In genomic region chr2:117901311-117901710, GRCm38 (mm10) we compare ENCODE assay signal across 25 mouse cellular contexts.
DNase-seq lines count a peak whose midpoint lies in the region; ATAC-seq and TF ChIP-seq lines count a peak whose summit lies in the region.
"Had no signal": no experiment of that assay in that cellular context is flagged by ENCODE, and none has a peak within 500 bp of the region (broad histone marks: within the 10 kb centered on the region; RNA-seq: fewer than 3 reads in every experiment).

No protein-coding gene starts in this region.

- no peak for TF ChIP-seq POLR2A in embryonic fibroblast, embryonic 13.5 days (IDR thresholded peaks at IDR 0.05; ENCODE audit: low read depth, low read length)

- no peak overlapping the region for H3K9ac ChIP-seq in embryonic facial prominence, embryonic 11.5 days (replicated peaks; ENCODE audit: low read length)
- H3K9ac ChIP-seq: embryonic facial prominence, embryonic 15.5 days; forebrain, embryonic 13.5 days; hindbrain, embryonic 13.5 days had no signal

- ATAC-seq in embryonic facial prominence, embryonic 11.5 days (replicated peaks; ENCODE audit: insufficient number of reproducible peaks, low FRiP score, low TSS enrichment, low read depth): no peak
- ATAC-seq: activated CD4-positive, CD25-positive, alpha-beta regulatory T cell, adult 4 months; forebrain, embryonic 13.5 days; forebrain, embryonic 16.5 days; hindbrain, postnatal 0 days; intestine, postnatal 0 days had no signal

- H3K4me3 ChIP-seq in embryonic facial prominence, embryonic 11.5 days (ENCODE audit: low read depth, low read length): no peak overlapping the region
- no peak overlapping the region for H3K4me3 ChIP-seq in embryonic facial prominence, embryonic 10.5 days
- H3K4me3 ChIP-seq in embryonic fibroblast, embryonic 13.5 days (ENCODE audit: insufficient read depth, low read length): no peak overlapping the region
- no peak overlapping the region for H3K4me3 ChIP-seq in limb, embryonic 10.5 days
- H3K4me3 ChIP-seq: embryonic facial prominence, embryonic 15.5 days; erythroblast, embryonic 14.5 days; forebrain, embryonic 13.5 days; gastrocnemius, adult 2 months; hindbrain, embryonic 10.5 days; hindbrain, embryonic 13.5 days had no signal

- TF ChIP-seq CTCF in embryonic fibroblast, embryonic 13.5 days (IDR thresholded peaks at IDR 0.05; ENCODE audit: borderline replicate concordance, insufficient read depth, low read length): no peak

- peak; percentile 43 for DNase-seq in embryonic facial prominence, embryonic 11.5 days (ENCODE audit: low spot score)
- DNase-seq in embryonic facial prominence, embryonic 10.5 days (ENCODE audit: low spot score): no peak
- peak; percentile 40 for DNase-seq in limb, embryonic 10.5 days (ENCODE audit: low spot score)
- no peak for DNase-seq in kidney, adult 9 months
- DNase-seq in cerebellum, adult 18-20 months: no peak
- DNase-seq in urinary bladder, adult 18-20 months (ENCODE audit: low spot score in 2 of 2): no peak
- DNase-seq: cerebellum, adult 11-12 months; cerebellum, adult 9-10 months; cerebellum, postnatal 14 days; gastrocnemius, adult 2 months; gastrocnemius, postnatal 14 days; heart, adult 11 months; heart, postnatal 36 days; kidney, adult 2 months had no signal

- H3K4me1 ChIP-seq in embryonic facial prominence, embryonic 11.5 days (ENCODE audit: control insufficient read depth, insufficient read depth, low read length): no peaks in the 10 kb centered on the region
- peaks cover 3% of the 10 kb centered on the region; the same call in 1 of the 2 replicates for H3K4me1 ChIP-seq in embryonic facial prominence, embryonic 10.5 days
- H3K4me1 ChIP-seq in embryonic fibroblast, embryonic 13.5 days (ENCODE audit: control insufficient read depth, insufficient read depth, low read length): peaks cover 5% of the 10 kb centered on the region
- peaks cover 24% of the 10 kb centered on the region for H3K4me1 ChIP-seq in limb, embryonic 10.5 days
- H3K4me1 ChIP-seq: embryonic facial prominence, embryonic 15.5 days; forebrain, embryonic 13.5 days; hindbrain, embryonic 10.5 days; hindbrain, embryonic 13.5 days had no signal

- H3K36me3 ChIP-seq in embryonic facial prominence, embryonic 11.5 days (replicated peaks; ENCODE audit: control insufficient read depth, insufficient read depth, low read depth, low read length): no peaks in the 10 kb centered on the region
- no peaks in the 10 kb centered on the region for H3K36me3 ChIP-seq in embryonic facial prominence, embryonic 10.5 days (replicated peaks)
- H3K36me3 ChIP-seq in limb, embryonic 10.5 days: no peaks in the 10 kb centered on the region
- H3K36me3 ChIP-seq: embryonic facial prominence, embryonic 15.5 days; hindbrain, embryonic 10.5 days; hindbrain, embryonic 13.5 days had no signal

- H3K27me3 ChIP-seq in embryonic facial prominence, embryonic 11.5 days (ENCODE audit: control insufficient read depth, insufficient read depth, low read length): no peaks in the 10 kb centered on the region
- no peaks in the 10 kb centered on the region for H3K27me3 ChIP-seq in embryonic facial prominence, embryonic 10.5 days (replicated peaks; ENCODE audit: low read depth, poor library complexity, severe bottlenecking)
- H3K27me3 ChIP-seq in limb, embryonic 10.5 days (ENCODE audit: low read depth, poor library complexity, severe bottlenecking): no peaks in the 10 kb centered on the region
- H3K27me3 ChIP-seq: embryonic facial prominence, embryonic 15.5 days; forebrain, embryonic 13.5 days; hindbrain, embryonic 13.5 days had no signal

- no peaks in the 10 kb centered on the region for H3K9me3 ChIP-seq in embryonic facial prominence, embryonic 11.5 days (replicated peaks; ENCODE audit: control insufficient read depth, low read length)
- H3K9me3 ChIP-seq in embryonic facial prominence, embryonic 10.5 days: no peaks in the 10 kb centered on the region
- no peaks in the 10 kb centered on the region for H3K9me3 ChIP-seq in limb, embryonic 10.5 days (replicated peaks)
- H3K9me3 ChIP-seq: embryonic facial prominence, embryonic 15.5 days; forebrain, embryonic 13.5 days; hindbrain, embryonic 10.5 days; hindbrain, embryonic 13.5 days had no signal

- no peak overlapping the region for H3K27ac ChIP-seq in embryonic facial prominence, embryonic 11.5 days (replicated peaks; ENCODE audit: low read depth, low read length)
- H3K27ac ChIP-seq in embryonic facial prominence, embryonic 10.5 days (replicated peaks): no peak overlapping the region
- H3K27ac ChIP-seq in embryonic fibroblast, embryonic 13.5 days (ENCODE audit: insufficient read depth, low read length): peak overlapping the region; percentile 84
- H3K27ac ChIP-seq in limb, embryonic 10.5 days: peak overlapping the region; percentile 37; the same call in 1 of the 2 replicates
- H3K27ac ChIP-seq: embryonic facial prominence, embryonic 15.5 days; forebrain, embryonic 13.5 days; gastrocnemius, adult 2 months; hindbrain, embryonic 10.5 days; hindbrain, embryonic 13.5 days; hindbrain, postnatal 0 days had no signal

- WGBS in embryonic facial prominence, embryonic 11.5 days: 48% methylated on average over 2 of the region's 2 CpGs
- 55% methylated on average over 2 of the region's 2 CpGs for WGBS in embryonic facial prominence, embryonic 10.5 days
- 42% methylated on average over 2 of the region's 2 CpGs for WGBS in limb, embryonic 10.5 days

- no peak overlapping the region for H3K4me2 ChIP-seq in embryonic facial prominence, embryonic 11.5 days (ENCODE audit: low read depth, low read length)
- H3K4me2 ChIP-seq: embryonic facial prominence, embryonic 15.5 days; forebrain, embryonic 13.5 days; heart, embryonic 11.5 days; hindbrain, embryonic 13.5 days had no signal

Comparison
In these comparisons a context has a peak if more than half of its experiments do, and no peak if none do; other contexts are left out.
1. DNase-seq: peak in embryonic facial prominence, embryonic 11.5 days (single experiment) and limb, embryonic 10.5 days (single experiment); none in embryonic facial prominence, embryonic 10.5 days (single experiment), kidney, adult 9 months (single experiment), cerebellum, adult 18-20 months (0 of 2) and urinary bladder, adult 18-20 months (0 of 2).
2. H3K27ac ChIP-seq: peak in embryonic fibroblast, embryonic 13.5 days (single experiment) and limb, embryonic 10.5 days (single experiment); none in embryonic facial prominence, embryonic 11.5 days (single experiment) and embryonic facial prominence, embryonic 10.5 days (single experiment).